Mouse (Mus musculus) spleen, adult 2 months (tissue): ENCODE measurements at regions not wholly inside any gene's neighbourhood (a gene's known extent, or its start where the extent isn't known, plus 50 kb on each side); places are given as distances from the start of the nearest gene placed in this dataset.

ENCODE experiments used
- DNase-seq, 2 experiments: peaks; one replicate each; pipeline versions ENCODE4 v3.0.0 to v3.0.0-alpha.2; 2012 to 2021; ENCODE audit warnings: low spot score in 2 of 2, low read depth in 1 of 2
- H3K27ac ChIP-seq: fragments of 200-500 bp; 2 replicates; pipeline ENCODE4 v1.5.1; 2012; ENCODE audit warnings: low read length, inconsistent platforms; ENCODE audit not compliant: insufficient read depth
- H3K27me3 ChIP-seq: fragments of 200-500 bp; 2 replicates; pipeline ENCODE4 v1.6.1; 2012; ENCODE audit warnings: mild to moderate bottlenecking, moderate library complexity, low read length, inconsistent platforms; ENCODE audit not compliant: control insufficient read depth, insufficient read depth
- H3K36me3 ChIP-seq: fragments of 200-500 bp; 2 replicates; pipeline ENCODE4 v1.6.1; 2012; ENCODE audit warnings: mild to moderate bottlenecking, low read length, inconsistent platforms; ENCODE audit not compliant: control insufficient read depth, insufficient read depth
- H3K4me1 ChIP-seq: fragments of 200-500 bp; 2 replicates; pipeline ENCODE4 v1.6.1; 2011; ENCODE audit warnings: inconsistent platforms; ENCODE audit not compliant: control insufficient read depth, insufficient read depth, insufficient read length
- H3K4me3 ChIP-seq: fragments of 200-500 bp; 2 replicates; pipeline ENCODE4 v1.5.1; 2011; ENCODE audit warnings: mild to moderate bottlenecking, inconsistent platforms; ENCODE audit not compliant: insufficient read depth, insufficient read length; ENCODE audit errors: extremely low read depth
- CTCF ChIP-seq: fragments of 200-500 bp; IDR thresholded peaks from 2 replicates; pipeline ENCODE4 v1.5.1; 2011; ENCODE audit warnings: mild to moderate bottlenecking, inconsistent platforms; ENCODE audit not compliant: insufficient read depth, insufficient read length, insufficient replicate concordance; ENCODE audit errors: extremely low read depth
- POLR2A ChIP-seq: fragments of 200-500 bp; IDR thresholded peaks from 2 replicates; pipeline ENCODE4 v1.6.1; 2011; ENCODE audit warnings: low read depth, low read length, inconsistent platforms
- WGBS: fragments of 180-500 bp; shearing (Covaris S2); methylation state at CpG from one replicate; pipeline ENCODE4 v1.1.7; 2018; 5-methylcytosine and 5-hydroxymethylcytosine counted together

DNA sequence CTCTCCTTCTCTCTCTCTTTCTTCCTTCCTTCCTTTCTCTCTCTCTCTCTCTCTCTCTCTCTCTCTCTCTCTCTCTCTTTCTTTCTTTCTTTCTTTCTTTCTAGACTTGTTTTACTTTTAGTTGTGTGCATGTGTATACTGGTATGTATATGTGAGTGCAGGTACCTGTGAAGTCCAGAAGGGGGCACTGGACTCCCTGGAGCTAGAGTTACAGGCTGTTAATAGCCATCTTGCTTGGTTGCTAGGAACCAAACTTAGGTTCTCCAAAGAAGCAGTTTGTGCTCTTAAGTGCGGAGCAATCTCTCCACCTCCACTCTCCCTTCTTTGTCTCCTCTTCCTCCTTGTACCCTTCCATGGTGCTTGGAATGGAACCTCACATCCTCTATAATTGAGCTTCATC is 77.2 kb downstream of the Gm10604 start:
- no peak for DNase-seq
- Histone ChIP-seq H3K36me3 (no peaks in the 10 kb centered on the region), H3K4me3 (no peak overlapping the region), H3K4me1 (no peaks in the 10 kb centered on the region), H3K27me3 (no peaks in the 10 kb centered on the region), H3K27ac (no peak overlapping the region)
- WGBS, result 96% methylated on average over 1 of the region's 1 CpGs
- TF ChIP-seq CTCF (no peak), POLR2A (no peak)

DNA sequence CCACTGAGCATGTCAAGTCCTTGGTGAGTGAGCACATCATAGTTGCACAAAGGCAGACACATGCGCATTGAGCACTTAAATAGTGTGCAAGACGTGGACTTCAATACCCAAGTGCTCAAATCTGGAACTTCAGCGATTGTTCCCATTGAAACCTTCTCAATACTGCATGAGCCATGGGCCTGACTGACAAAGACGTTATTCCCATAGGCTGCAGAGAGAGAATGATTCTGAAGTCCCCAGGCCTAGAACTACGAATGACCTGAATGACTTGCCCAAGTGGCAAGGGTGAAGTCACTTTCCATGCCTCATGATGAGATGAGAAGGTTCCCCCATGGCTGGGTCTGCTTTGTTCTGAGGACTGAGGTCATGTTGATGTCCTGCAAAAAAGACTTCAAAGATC is 77.7 kb downstream of the Gm10604 start:
- no peaks in the 10 kb centered on the region for H3K4me1 ChIP-seq
- 93% methylated on average over 5 of the region's 5 CpGs for WGBS
- no peak for DNase-seq
- TF ChIP-seq POLR2A (no peak), CTCF (no peak)
- H3K36me3 ChIP-seq, result no peaks in the 10 kb centered on the region
- H3K27me3 ChIP-seq, result no peaks in the 10 kb centered on the region
- no peak overlapping the region for H3K27ac ChIP-seq
- H3K4me3 ChIP-seq, result no peak overlapping the region

DNA sequence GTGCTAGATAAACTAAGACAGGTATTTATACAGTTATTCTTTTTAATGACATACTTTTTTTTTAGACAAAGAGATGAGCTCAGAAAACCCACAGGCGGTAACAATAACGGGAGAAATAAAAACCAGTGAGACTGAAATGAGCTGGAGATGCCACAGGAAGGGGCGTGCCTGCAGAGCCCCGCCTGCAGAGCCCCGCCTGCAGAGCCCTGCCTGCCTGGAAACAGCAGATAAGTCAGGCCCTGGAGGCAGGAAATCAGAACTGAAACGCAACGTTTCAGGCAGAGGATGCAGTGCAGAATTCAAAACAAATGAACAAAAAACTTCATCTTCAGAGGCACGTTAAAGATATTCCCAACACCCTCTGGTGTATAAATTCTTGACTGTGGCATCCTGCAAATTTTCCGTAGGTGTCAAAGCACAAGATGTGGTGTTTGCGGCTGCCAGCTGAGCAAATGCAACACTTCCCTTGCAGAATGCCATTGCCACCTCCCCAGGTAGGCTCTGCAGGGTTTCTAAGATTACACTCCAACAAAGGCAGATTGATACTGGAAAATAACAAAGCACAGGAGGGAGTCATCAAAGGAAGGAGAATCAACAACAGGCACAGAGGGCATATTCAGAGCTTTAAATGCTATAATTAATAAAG is 81.0 kb downstream of the Gm10604 start:
- TF ChIP-seq POLR2A (no peak), CTCF (no peak)
- H3K4me3 ChIP-seq, result no peak overlapping the region
- no peaks in the 10 kb centered on the region for H3K4me1 ChIP-seq
- H3K36me3 ChIP-seq, result no peaks in the 10 kb centered on the region
- H3K27ac ChIP-seq, result no peak overlapping the region
- H3K27me3 ChIP-seq, result no peaks in the 10 kb centered on the region
- WGBS, result 6% methylated on average over 10 of the region's 10 CpGs
- peak; percentile 5 to 14 for DNase-seq

DNA sequence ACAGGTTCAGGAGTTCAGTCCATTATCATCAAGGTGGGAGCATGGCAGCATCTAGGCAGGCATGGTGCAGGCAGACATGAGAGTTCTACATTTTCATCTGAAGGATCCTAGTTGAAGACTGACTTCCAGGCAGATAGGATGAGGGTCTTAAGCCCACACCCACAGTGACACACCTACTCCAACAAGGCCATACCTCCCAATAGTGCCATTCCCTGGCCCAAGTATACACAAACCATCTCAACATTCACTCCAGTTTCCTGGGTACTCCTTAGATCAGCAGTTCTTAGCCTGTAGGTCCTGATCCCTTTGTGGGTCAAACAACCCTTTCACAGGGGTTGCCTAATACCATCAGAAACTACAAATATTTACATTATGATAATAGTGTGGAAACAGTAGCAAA is 83.8 kb downstream of the Gm10604 start:
- TF ChIP-seq CTCF (no peak), POLR2A (no peak)
- Histone ChIP-seq H3K27me3 (no peaks in the 10 kb centered on the region), H3K4me1 (no peaks in the 10 kb centered on the region), H3K27ac (no peak overlapping the region), H3K4me3 (no peak overlapping the region), H3K36me3 (no peaks in the 10 kb centered on the region)
- DNase-seq, result no peak

DNA sequence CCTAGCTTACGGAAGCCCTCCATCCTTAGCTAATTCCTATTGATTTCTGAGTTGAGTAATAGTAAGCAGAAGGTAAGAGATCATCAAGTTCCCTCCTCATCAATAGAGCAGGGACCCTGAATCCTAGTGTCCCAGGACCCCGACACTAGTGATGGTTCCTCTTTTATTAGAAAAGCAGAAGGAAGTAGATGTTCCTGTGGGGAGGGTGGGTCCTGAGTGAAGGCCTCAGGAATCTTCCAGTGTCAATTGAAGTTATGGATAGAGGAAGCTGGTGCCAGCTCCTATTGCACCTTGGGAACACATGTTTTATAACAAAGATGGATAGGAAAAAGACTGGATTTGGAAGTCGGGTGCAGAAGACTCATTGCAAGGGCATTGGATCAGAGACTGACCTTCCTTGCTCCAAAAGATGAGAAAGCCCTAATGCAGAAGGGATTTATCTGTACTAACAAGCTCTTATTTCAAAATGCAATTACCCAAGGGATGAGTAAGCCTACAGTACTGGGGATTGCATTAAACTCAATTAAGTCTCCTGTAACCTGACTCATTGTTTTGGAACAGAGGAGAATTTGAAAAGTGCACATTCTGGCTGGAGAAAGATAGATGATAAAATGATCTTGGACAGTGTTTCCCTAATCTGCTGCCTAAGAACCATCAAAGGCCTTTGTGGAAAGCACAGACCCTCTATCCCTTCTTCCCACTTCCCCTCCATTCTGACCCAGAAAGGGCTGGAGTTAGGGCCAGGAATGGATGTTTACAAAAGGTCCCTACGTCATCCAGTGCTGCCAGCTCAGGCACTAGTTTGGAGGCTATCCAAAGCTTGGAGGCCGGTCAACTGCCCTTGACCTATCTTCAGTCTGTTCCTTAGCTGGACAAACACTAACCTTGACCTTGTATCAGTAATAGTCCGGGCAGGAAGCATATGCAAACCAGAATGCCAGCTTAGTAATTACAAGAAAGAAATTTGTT is 84.9 kb downstream of the Gm10604 start:
- 64% methylated on average over 6 of the region's 6 CpGs for WGBS
- Histone ChIP-seq H3K4me1 (no peaks in the 10 kb centered on the region), H3K36me3 (no peaks in the 10 kb centered on the region), H3K4me3 (no peak overlapping the region), H3K27me3 (no peaks in the 10 kb centered on the region), H3K27ac (no peak overlapping the region)
- TF ChIP-seq CTCF (no peak), POLR2A (no peak)
- no peak for DNase-seq

DNA sequence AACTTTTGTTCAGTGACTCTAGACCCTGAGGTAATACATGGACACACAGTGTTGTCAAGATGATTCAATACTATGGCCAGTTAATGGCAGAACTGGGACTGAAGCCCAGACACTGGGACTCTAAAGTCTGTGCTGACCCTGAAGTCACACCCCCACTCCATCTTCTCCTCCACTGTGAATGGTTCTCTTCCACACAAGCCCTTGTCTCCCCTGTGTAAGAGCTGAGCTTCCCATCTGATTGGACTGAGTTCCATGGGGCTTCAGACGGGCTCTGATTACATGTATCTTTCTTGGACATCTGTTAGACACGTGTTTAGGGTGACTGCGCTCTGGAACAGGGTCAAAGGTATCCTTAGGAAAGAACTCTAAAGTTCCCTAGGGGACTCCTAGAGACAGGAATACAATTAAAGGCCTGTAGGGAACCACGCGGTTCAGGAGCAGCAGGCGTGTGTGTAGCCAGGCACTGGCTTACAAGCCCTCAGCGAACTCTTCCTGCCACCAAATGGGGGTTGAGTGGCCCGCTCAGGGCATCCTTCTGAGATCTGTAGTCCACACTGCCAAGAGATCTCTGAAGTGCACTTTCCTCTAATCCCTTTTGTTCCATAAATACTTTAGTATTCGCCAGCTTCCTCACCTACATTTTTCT is 87.4 kb downstream of the Gm10604 start:
- Histone ChIP-seq H3K36me3 (no peaks in the 10 kb centered on the region), H3K4me3 (no peak overlapping the region), H3K4me1 (no peaks in the 10 kb centered on the region), H3K27ac (no peak overlapping the region), H3K27me3 (no peaks in the 10 kb centered on the region)
- TF ChIP-seq POLR2A (no peak), CTCF (no peak)
- no peak for DNase-seq
- WGBS, result 93% methylated on average over 9 of the region's 9 CpGs
